Mouse (Mus musculus) naive thymus-derived CD4-positive, alpha-beta T cell, adult 2 months (primary cell): Measurements from ENCODE around the gene Unc93b1.
"Not testable (repeated sequence)": the region's sequence is repeated elsewhere in the genome, so short reads cannot be mapped to it uniquely, and the experiment has no call there.

Experiments
- DNase-seq: peaks from one replicate; pipeline ENCODE4 v3.0.0-alpha.2; 2011; ENCODE audit warnings: low read depth

Unc93b1 gene

GRCm38 (mm10) chr19:3946715-3947114 is 11.7 kb downstream of the Unc93b1 start:
- peak; percentile 80 for DNase-seq

GRCm38 (mm10) chr19:3947813-3948212 is 12.8 kb downstream of the Unc93b1 start:
- DNase-seq: no peak

GRCm38 (mm10) chr19:3948546-3948945 is 13.6 kb downstream of the Unc93b1 start:
- DNase-seq: no peak

- DNase-seq: no peak
Measured at GRCm38 (mm10) chr19:3950331-3950730, 15.3 kb downstream of the Unc93b1 start.

GRCm38 (mm10) chr19:3951461-3951860 is 16.5 kb downstream of the Unc93b1 start:
- no peak for DNase-seq

GRCm38 (mm10) chr19:3952099-3952498 is 17.1 kb downstream of the Unc93b1 start:
- DNase-seq: no peak

- no peak for DNase-seq
Measured at GRCm38 (mm10) chr19:3955033-3955432, 20.0 kb downstream of the Unc93b1 start.

- no peak for DNase-seq
Measured at GRCm38 (mm10) chr19:3955804-3956203, 20.8 kb downstream of the Unc93b1 start.

GRCm38 (mm10) chr19:3957296-3958036 is 22.5 kb downstream of the Unc93b1 start:
- DNase-seq: not testable (repeated sequence)

GRCm38 (mm10) chr19:3958470-3958869 is 23.5 kb downstream of the Unc93b1 start, which contains the start of gene Aldh3b3:
TSS of gene Aldh3b3 (plus strand) at chr19:3958645.
- no peak for DNase-seq

- DNase-seq: no peak
Measured at GRCm38 (mm10) chr19:3959030-3959429, 24.0 kb downstream of the Unc93b1 start.

- no peak for DNase-seq
Measured at GRCm38 (mm10) chr19:3960211-3960610, 25.2 kb downstream of the Unc93b1 start.

- DNase-seq: not testable (repeated sequence)
Measured at GRCm38 (mm10) chr19:3961805-3962204, 26.8 kb downstream of the Unc93b1 start.

GRCm38 (mm10) chr19:3962469-3962868 is 27.5 kb downstream of the Unc93b1 start:
- DNase-seq: peak; percentile 31

- no peak for DNase-seq
Measured at GRCm38 (mm10) chr19:3964030-3964429, 29.0 kb downstream of the Unc93b1 start.

- no peak for DNase-seq
Measured at GRCm38 (mm10) chr19:3966330-3967075, 31.5 kb downstream of the Unc93b1 start.

GRCm38 (mm10) chr19:3967258-3967657 is 32.3 kb downstream of the Unc93b1 start:
- no peak for DNase-seq

GRCm38 (mm10) chr19:3972229-3972628 is 37.2 kb downstream of the Unc93b1 start, which contains the start of gene Aldh3b2:
TSS of gene Aldh3b2 (plus strand) at chr19:3972328.
- DNase-seq: no peak

GRCm38 (mm10) chr19:3974608-3975007 is 39.6 kb downstream of the Unc93b1 start:
- not testable (repeated sequence) for DNase-seq

- no peak for DNase-seq
Measured at GRCm38 (mm10) chr19:3975866-3976265, 40.9 kb downstream of the Unc93b1 start.

GRCm38 (mm10) chr19:3980309-3980708 is 45.3 kb downstream of the Unc93b1 start:
- DNase-seq: peak; percentile 90

- DNase-seq: no peak
Measured at GRCm38 (mm10) chr19:3980917-3981316, 45.9 kb downstream of the Unc93b1 start.

- DNase-seq: no peak
Measured at GRCm38 (mm10) chr19:3983527-3984200, 48.7 kb downstream of the Unc93b1 start.
